Mouse (Mus musculus): ENCODE results near the gene Ddx21.

Ddx21 gene

DNA sequence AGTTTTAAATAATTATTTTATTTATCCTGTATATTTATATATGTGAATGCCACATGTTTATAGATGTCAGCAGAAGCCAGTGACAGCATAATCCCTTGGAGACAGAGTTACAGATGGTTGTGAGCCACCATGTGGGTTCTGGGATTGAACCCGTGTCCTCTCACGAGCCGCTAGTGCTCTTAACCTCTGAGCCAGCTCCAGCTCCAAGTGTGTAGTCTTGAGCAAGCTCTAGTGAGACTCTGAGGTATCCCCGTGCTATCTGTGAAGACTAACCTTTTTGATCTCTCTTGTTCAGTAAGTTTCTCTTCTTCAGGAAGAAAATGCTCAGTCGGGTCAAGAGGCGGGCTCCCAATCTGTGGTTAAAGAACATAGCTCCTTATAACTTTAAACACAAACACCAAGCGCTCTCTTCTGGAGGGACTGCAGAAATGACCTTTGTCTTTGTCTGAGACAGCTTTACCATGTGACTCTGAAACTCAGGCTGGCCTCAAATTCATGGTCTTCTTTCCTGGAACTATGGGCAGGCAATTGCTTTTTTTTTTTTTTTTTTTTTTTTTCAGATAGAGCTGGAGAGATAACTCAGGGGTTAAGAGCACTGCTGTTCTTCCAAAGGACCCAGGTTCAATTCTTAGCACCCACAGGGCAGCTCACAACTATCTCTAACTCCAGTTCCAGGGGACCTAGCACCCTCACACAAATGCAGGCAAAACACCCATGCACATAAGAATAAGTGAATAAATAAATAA is 31.8 kb downstream of the Ddx21 start:
- no peak for DNase-seq (ENCODE audit: low spot score)

DNA sequence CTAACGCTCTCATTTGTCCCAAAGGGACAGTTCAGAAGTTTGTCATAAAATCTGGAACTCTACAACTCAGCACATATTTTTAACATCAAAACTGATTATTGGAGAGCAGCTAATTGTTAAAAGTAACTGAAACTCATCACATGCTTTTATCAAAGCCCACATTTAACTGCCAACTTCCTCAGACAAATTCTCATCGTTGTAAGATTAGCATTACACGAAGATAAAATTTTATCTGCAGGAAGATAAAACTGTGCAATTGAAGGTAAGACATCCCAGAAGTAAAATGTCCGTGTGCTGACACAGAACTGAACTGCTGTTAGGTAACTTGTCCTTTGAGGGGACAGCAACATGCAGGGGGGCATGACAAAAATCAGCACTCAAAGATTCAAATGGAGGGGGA is 33.2 kb downstream of the Ddx21 start:
- no peak for DNase-seq (ENCODE audit: low spot score)

- peak; percentile 18 for DNase-seq (ENCODE audit: low spot score)
These were observed 44.3 kb downstream of the Ddx21 start for GRCm38 (mm10) chr10:62557736-62558135.

DNA sequence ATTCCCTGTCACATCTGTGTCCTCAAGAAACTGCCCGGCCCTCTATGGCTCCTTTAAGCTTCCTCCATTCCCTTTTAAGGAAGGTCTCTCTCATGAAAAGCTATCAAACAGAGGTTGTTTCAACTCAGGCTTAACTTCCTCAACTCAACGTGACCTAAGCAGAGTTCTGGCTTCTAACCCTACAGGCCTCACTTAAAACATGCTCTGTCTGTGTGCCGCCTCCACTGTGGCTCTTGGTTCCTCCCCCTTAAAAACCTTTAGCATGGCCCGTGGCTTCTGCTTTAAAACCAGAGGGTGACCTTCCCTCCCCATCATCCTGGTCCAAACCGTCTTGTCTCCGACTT is 45.6 kb downstream of the Ddx21 start:
- no peak for DNase-seq (ENCODE audit: low spot score)

- no peak for DNase-seq (ENCODE audit: low spot score)
These were observed 46.1 kb downstream of the Ddx21 start for GRCm38 (mm10) chr10:62555705-62556557.

GRCm38 (mm10) chr10:62553611-62554091 is 48.4 kb downstream of the Ddx21 start:
- DNase-seq (ENCODE audit: low spot score) = no peak

DNA sequence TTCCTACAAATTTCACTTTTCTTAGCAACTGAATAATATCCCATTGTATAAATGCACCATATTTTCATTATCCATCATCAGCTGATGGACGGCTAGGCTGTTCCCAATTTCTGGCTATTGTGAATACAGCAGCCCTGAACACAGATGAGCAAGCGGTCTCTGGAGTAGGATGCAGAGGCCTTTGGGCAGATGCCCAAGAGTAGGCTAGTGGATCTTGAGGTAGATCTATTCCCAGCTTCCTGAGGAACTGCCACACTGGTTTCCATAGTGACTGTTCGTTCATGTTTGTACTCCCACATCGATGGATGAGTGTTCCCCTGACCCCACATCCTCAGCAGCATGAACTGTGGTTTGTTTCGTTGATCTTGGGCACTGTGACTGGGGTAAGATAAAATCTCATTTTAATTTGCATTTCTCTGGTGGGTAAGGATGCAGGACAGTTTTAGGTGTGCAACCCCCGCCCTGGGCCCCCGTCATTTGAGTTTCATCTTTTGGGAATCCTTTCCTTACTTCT is 51.2 kb downstream of the Ddx21 start:
- DNase-seq (ENCODE audit: low spot score) = no peak

GRCm38 (mm10) chr10:62549523-62550166 is 52.4 kb downstream of the Ddx21 start:
- peak; percentile 82 for DNase-seq (ENCODE audit: low spot score)

DNA sequence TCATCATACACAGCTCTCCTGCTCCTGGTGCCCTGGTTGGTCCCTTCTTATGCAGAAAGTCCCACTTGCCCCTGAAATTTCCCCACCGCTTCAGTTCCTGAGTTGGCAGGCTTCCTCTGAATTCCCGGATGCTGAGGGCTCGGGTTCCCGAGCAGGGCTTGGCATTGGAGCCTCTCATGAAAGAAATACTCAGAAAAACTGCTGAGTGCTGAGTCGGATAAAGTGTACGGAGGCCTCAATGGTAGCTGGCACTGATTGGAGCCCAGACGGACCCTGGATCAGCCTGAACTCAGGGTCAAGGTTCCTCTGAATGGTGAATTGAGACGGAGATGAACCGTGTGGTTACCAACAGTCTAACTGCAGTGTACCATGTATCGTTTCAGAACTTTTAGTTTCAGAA is 55.6 kb downstream of the Ddx21 start:
- no peak for DNase-seq (ENCODE audit: low spot score)

GRCm38 (mm10) chr10:62545759-62546158 is 56.3 kb downstream of the Ddx21 start:
- DNase-seq (ENCODE audit: low spot score) = no peak

DNA sequence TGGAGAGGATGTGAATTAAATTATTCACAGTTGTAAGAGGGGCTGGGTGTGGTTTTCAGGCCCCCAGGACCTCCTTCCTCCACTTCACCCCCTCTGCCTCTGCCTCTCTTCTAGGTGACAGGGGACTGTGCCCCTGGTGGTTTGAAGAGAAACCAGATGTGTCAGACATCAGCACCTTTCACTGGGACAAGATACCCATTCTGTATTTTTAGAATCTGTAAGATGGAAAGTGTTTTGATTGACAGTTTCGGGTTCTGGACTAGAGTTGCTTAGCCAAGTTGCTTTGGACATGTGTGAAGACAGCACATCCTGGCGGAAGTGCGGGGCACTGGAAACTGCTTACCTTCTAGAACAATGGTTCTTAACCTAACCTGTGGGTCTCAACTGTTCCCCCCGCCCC is 57.8 kb downstream of the Ddx21 start:
- DNase-seq (ENCODE audit: low spot score) = no peak

DNA sequence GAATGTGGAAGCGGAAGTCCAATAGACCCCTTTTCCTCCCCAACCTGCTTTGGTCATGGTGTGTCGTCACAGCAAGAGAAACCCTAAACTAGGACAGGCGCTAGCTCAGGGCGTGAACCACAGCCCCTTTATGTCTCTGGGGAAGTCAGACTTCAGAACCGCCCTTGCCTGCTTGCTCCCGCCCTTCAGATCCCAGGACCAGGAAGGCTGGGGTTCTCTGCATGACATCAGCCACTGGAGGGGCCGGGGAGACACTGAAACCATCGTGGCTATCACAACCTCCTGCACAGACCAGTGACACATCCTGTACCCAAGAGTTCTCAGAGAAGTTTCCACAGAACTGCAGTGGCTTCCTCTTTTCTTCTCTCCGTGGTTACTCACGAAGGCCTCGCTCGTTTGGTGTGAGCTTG is 58.7 kb downstream of the Ddx21 start:
- DNase-seq (ENCODE audit: low spot score) = no peak

GRCm38 (mm10) chr10:62542928-62543327 is 59.2 kb downstream of the Ddx21 start:
- no peak for DNase-seq (ENCODE audit: low spot score)

DNA sequence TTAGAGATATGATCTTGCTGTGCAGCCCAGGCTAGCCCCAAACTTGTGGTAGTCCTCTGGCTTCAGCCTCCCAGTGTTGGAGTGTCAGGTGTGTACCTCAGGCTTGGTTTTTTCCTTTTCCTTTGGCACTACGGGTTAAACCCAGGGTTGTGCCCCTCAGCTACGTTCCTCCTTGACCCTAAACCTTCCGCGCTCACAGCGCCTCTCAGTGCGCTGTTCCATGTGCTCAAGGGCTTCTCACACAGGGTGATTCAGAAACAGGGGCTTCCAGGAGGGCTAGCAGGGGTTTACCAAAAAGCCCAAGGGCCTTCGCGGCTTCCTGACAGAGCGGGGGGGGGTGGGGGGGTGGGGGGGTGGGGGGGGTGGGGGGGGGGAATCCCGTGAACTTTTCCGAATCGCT is 59.6 kb downstream of the Ddx21 start:
- DNase-seq (ENCODE audit: low spot score) = no peak

DNA sequence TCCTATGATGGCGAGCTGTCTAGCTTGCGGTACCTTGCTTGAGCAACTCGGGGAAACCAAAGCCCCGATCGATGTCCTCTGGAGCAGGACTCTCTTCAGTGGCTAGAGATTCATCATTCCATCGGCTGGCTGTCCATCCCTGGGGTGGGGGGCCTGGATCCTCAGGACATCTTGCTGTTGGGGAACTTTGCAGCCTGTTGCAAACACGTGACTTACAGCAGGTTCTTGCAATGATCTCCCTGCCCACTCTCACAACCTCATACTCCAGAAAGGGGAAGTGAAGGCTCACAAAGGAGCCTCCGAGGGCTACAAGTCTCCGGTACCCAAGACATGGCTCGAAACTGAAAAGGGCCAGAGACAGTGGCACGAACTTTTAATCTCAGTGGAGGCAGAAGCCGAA is 60.6 kb downstream of the Ddx21 start:
- no peak for DNase-seq (ENCODE audit: low spot score)

DNA sequence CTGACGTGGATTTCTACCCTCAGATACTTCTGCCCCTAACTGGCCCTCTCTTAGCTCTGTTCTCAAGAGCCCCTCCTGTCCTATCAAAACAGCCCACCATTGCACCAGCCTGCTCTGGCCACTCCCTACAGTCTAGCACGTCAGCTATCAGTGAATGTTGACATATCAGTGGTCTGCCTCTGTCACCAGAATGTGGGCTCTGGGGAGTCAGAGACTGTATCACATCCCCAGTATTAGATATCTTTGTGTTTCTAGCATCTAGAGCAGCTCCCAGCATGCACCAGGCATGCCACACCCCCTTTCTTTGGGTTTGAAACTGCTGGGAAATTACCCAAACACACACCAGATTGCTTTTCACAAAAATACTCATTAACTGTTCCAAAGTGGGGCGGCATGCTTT is 61.3 kb downstream of the Ddx21 start:
- no peak for DNase-seq (ENCODE audit: low spot score)

- DNase-seq (ENCODE audit: low spot score) = no peak
These were observed 67.6 kb downstream of the Ddx21 start for GRCm38 (mm10) chr10:62534509-62534908.

DNA sequence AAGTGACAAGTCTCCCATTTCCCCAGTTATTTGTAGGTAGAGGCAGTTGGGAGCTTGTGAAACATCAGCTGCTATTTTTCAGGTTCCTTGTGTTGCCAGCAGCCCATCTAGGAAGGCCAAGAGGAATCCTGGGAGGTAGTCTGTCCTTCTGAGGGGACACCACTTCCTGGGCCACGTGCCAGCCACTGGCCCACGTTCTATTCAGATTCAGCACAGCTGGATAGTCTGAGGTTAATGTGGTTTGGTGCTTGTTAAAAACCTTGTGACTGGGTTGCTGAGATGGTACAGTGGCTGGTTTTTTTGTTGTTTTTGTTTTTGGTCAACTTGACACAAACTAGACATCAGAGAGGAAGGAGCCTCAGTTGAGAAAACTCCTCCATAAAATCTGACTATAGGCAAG is 69.2 kb downstream of the Ddx21 start:
- DNase-seq (ENCODE audit: low spot score) = no peak

Measured in embryo, embryonic 10.5 days (tissue).